Mouse (Mus musculus) limb, embryonic 11.5 days (tissue): ENCODE measurements at regions not wholly inside any gene's neighbourhood (a gene's known extent, or its start where the extent isn't known, plus 50 kb on each side); places are given as distances from the start of the nearest gene placed in this dataset.

ENCODE experiments used
- ATAC-seq: fragments of 200-750 bp; cut with Nextera tagmentation; 2 replicates; pipeline ENCODE4 v1.8.0; 2017; ENCODE audit warnings: low read depth; ENCODE audit not compliant: insufficient number of reproducible peaks, low FRiP score, low TSS enrichment
- DNase-seq: peaks from one replicate; pipeline ENCODE4 v3.0.0-alpha.2; 2015; ENCODE audit warnings: low spot score
- H3K27ac ChIP-seq: fragments of 300-500 bp; sonication (generic); replicated peaks from 2 replicates; pipeline ENCODE4 v1.5.1; 2014; ENCODE audit warnings: low read depth, mild to moderate bottlenecking, low read length
- H3K27me3 ChIP-seq: fragments of 300-500 bp; sonication (generic); 2 replicates; pipeline ENCODE4 v1.6.1; 2014; ENCODE audit warnings: mild to moderate bottlenecking, low read length, mixed read lengths; ENCODE audit not compliant: control insufficient read depth, insufficient read depth
- H3K36me3 ChIP-seq: fragments of 300-500 bp; sonication (generic); 2 replicates; pipeline ENCODE4 v1.6.1; 2014; ENCODE audit warnings: mild to moderate bottlenecking, low read length, moderate library complexity, mixed read lengths; ENCODE audit not compliant: control insufficient read depth, insufficient read depth
- H3K4me1 ChIP-seq: fragments of 300-500 bp; sonication (generic); 2 replicates; pipeline ENCODE4 v1.6.1; 2014; ENCODE audit warnings: low read length, mixed read lengths; ENCODE audit not compliant: control insufficient read depth, insufficient read depth
- H3K4me2 ChIP-seq: fragments of 300-500 bp; sonication (generic); 2 replicates; pipeline ENCODE4 v1.6.1; 2014; ENCODE audit warnings: low read depth, mild to moderate bottlenecking, moderate library complexity; ENCODE audit not compliant: severe bottlenecking
- H3K4me3 ChIP-seq: fragments of 300-500 bp; sonication (generic); 2 replicates; pipeline ENCODE4 v1.5.1; 2014; ENCODE audit warnings: low read depth, low read length
- H3K9ac ChIP-seq: fragments of 300-500 bp; sonication (generic); 2 replicates; pipeline ENCODE4 v1.6.1; 2014; ENCODE audit warnings: mild to moderate bottlenecking, low read length
- H3K9me3 ChIP-seq: fragments of 300-500 bp; sonication (generic); 2 replicates; pipeline ENCODE4 v1.6.1; 2016; ENCODE audit warnings: low read length; ENCODE audit not compliant: control insufficient read depth
- WGBS: fragments of 180-500 bp; shearing (Covaris S2); extraction: QIAGEN DNeasy Blood & Tissue Kit; methylation state at CpG from one replicate; pipeline ENCODE4 v1.1.7; 2014; 5-methylcytosine and 5-hydroxymethylcytosine counted together

DNA sequence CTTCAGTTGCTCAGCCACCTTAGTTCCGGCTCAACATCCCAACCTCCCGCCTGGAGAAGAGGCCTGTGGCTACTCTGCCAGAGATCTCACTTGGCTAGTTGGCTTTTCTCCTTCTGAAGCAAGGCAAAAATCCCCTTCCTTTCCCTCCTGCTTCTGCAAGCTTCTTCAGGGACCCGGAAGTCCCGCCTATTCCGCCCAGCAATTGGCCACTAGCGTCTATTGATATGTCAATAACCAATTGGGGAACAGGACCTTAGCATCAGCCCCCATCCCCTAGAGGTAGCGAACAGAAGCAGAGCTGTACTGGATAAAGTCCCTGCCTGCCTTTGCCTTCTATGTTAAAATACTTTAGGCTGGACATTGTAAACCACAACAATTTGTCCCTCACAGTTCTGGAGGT is 243.3 kb downstream of the Rnf144b start:
- DNase-seq: no peak

DNA sequence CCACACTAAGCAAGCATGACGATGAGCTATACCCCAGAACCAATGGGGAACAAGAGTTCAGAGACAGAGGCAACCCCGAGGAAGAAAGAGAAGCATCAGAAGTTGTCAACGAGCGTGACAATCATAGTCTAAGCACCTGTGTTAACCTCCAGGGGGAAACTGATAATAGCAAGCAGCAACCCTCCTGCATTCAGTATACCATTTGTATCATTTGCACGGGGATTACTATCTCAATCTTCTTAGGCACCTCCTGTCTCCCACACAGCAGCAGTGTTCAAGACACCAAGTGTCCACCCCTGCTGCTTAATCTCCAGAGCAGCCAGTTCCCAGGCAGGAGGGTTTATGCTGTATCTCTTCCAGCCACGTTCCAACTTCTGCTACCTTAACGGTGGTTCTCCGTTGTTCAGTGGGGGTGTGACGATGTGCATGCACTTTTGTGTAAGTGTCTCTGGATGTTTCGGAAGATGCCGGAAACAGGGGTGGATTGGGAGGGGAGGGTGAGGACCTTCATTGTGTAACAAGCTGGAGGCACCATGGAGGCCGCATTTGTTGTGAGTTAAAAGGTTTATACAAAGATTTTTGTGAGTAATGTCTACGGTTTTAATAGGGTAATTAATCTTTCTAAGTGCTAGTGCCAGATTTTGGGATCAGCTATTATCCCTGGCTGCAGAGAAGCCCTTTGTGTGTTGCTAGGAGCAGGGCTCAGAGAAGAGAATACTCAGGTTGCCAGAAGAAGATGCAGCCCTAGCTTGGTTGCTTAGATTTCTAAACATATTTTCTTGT is 245.8 kb downstream of the Rnf144b start:
- H3K27me3 ChIP-seq: no peaks in the 10 kb centered on the region
- H3K27ac ChIP-seq: no peak overlapping the region

More for the DNA sequence above, 243.3 kb downstream of the Rnf144b start:
- Histone ChIP-seq H3K9ac (no peak overlapping the region), H3K36me3 (no peaks in the 10 kb centered on the region), H3K4me1 (no peaks in the 10 kb centered on the region), H3K9me3 (no peaks in the 10 kb centered on the region), H3K27me3 (no peaks in the 10 kb centered on the region), H3K4me2 (no peak overlapping the region), H3K27ac (no peak overlapping the region), H3K4me3 (no peak overlapping the region)
- 78% methylated on average over 7 of the region's 7 CpGs for WGBS
- no peak for ATAC-seq

DNA sequence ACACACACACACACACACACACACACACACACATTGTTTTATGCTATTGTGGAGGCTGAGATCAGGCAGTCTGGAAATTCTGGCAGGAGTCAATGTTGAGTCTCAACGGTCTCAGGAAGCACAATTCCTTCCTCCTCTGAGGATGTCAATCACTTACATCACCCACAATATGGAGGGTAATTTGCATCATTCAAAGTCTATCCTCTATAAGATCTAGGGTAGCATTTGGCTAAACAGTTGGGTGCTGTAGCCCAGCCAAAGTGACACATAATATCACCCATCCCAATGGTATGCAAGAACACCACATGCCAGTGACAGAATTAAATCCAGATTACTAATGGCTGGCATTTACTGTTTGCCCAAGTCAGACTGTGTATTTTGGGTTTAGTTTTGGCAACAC is 252.1 kb downstream of the Rnf144b start:
- H3K9ac ChIP-seq: no peak overlapping the region
- no peak overlapping the region for H3K27ac ChIP-seq
- DNase-seq (no peak), ATAC-seq (no peak)
- H3K27me3 ChIP-seq: no peaks in the 10 kb centered on the region
- H3K4me3 ChIP-seq: no peak overlapping the region
- WGBS: 93% methylated on average over 1 of the region's 1 CpGs
- H3K4me2 ChIP-seq: no peak overlapping the region
- no peaks in the 10 kb centered on the region for H3K36me3 ChIP-seq
- no peaks in the 10 kb centered on the region for H3K4me1 ChIP-seq
- no peaks in the 10 kb centered on the region for H3K9me3 ChIP-seq

More for the DNA sequence above, 245.8 kb downstream of the Rnf144b start:
- no peaks in the 10 kb centered on the region for H3K9me3 ChIP-seq
- WGBS: 72% methylated on average over 13 of the region's 13 CpGs
- H3K4me1 ChIP-seq: no peaks in the 10 kb centered on the region
- ATAC-seq (no peak), DNase-seq (no peak)
- H3K9ac ChIP-seq: no peak overlapping the region
- no peak overlapping the region for H3K4me2 ChIP-seq
- H3K36me3 ChIP-seq: no peaks in the 10 kb centered on the region
- H3K4me3 ChIP-seq: no peak overlapping the region

DNA sequence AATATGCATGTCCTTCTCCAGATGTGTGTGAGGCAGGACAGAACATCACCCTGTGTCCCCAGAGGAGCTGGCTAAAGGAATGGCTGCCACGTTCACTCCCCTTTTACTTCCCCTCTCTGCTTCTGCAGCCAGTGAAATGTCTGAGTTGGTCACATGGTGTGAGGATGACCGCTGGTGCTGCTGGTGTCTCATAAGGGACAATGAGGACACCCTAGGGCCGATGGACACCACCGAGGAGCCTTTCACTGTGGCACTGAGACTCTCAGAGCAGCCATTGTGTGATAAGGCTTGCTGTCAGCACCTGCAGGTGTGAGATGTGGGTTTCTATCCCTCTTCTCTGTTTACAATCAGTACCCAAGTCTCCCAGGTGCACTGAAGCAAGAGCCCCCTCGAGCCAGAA is 268.6 kb downstream of the Rnf144b start:
- Histone ChIP-seq H3K9ac (no peak overlapping the region), H3K27me3 (no peaks in the 10 kb centered on the region), H3K4me3 (no peak overlapping the region), H3K4me2 (no peak overlapping the region), H3K4me1 (peaks cover 4% of the 10 kb centered on the region; the same call in 1 of the 2 replicates), H3K27ac (no peak overlapping the region), H3K36me3 (no peaks in the 10 kb centered on the region), H3K9me3 (no peaks in the 10 kb centered on the region)
- DNase-seq (no peak), ATAC-seq (no peak)
- WGBS: 71% methylated on average over 5 of the region's 5 CpGs

DNA sequence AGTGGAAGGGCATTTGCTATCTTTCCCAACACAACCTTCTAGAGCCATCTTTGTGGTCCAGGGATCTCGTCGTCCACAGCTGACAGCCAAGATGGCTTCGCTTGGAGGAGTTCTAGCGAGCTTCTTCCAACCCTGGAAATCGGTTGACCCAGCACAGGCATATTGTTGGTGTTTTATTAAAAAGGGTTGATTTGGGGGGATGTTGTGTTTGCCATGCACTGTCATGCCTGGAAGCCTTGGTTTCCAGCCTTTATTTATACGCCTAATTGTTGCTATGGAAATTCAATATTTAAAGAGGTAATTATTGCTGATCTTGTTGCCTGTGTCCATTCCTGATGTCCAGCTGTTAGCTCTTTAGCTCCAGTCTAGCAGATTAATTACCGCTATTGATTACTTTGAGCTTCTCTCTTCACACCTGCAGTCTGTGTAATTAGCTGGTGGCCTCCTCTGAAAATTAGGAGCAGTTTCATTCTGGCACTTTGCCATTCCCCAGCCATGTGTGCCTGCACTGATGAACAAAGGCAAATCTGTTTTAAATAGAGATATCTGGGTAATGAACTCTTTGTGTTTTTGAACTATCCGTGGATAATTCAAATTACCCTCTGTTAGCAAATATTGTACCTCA is 275.4 kb downstream of the Rnf144b start:
- Histone ChIP-seq H3K9me3 (no peaks in the 10 kb centered on the region), H3K4me2 (no peak overlapping the region), H3K9ac (no peak overlapping the region), H3K27ac (no peak overlapping the region), H3K36me3 (no peaks in the 10 kb centered on the region), H3K4me1 (no peaks in the 10 kb centered on the region), H3K27me3 (no peaks in the 10 kb centered on the region), H3K4me3 (no peak overlapping the region)
- 81% methylated on average over 8 of the region's 8 CpGs for WGBS
- DNase-seq (no peak), ATAC-seq (no peak)

DNA sequence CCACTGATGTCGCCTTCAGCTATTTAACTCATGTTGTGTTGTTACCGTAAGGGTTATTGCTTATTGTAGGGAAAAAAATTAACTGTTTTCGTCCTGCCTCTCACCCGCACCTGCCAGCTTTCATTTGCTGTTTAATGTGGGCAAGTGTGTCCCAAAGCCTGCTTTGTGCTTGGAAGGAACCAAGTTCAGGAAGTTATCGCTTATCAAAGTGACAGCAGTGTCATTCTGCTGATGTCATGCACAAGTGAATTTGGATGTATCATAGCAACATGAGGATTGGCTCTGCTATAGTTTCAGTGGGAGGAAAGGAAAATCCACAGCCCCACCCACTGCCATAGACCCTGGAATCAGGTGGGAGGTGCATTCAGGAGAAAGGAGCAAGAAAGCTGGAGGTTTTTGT is 276.5 kb downstream of the Rnf144b start:
- DNase-seq: no peak
- H3K9ac ChIP-seq: no peak overlapping the region
- WGBS: 79% methylated on average over 5 of the region's 5 CpGs

DNA sequence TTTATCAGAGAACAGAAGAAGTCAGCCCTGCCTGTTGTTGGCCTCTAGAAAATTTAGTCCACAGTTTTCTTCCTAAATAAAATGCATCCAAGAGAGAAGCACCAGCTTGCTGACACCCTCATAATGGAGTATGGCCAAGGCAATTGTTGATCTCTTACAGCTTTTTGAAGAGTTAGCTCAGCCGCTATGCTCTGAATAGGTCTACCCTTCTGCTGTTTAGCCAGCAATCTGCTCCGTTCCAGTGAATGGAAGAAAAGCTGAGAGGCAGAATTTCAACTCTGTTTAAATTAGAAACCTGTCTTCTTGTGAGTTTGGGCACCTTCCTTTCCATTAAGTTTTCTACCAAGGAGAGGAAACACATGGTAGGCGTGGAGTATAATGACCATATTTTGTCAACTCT is 290.8 kb downstream of the Rnf144b start:
- Histone ChIP-seq H3K36me3 (no peaks in the 10 kb centered on the region), H3K27me3 (no peaks in the 10 kb centered on the region), H3K4me3 (no peak overlapping the region), H3K9ac (no peak overlapping the region), H3K9me3 (no peaks in the 10 kb centered on the region), H3K4me2 (no peak overlapping the region), H3K27ac (no peak overlapping the region), H3K4me1 (no peaks in the 10 kb centered on the region)
- DNase-seq (no peak), ATAC-seq (no peak)
- 81% methylated on average over 3 of the region's 3 CpGs for WGBS

More for the DNA sequence above, 276.5 kb downstream of the Rnf144b start:
- H3K36me3 ChIP-seq: no peaks in the 10 kb centered on the region
- no peaks in the 10 kb centered on the region for H3K9me3 ChIP-seq
- no peaks in the 10 kb centered on the region for H3K4me1 ChIP-seq
- H3K4me2 ChIP-seq: no peak overlapping the region
- H3K27ac ChIP-seq: no peak overlapping the region
- no peak for ATAC-seq
- no peaks in the 10 kb centered on the region for H3K27me3 ChIP-seq
- no peak overlapping the region for H3K4me3 ChIP-seq

DNA sequence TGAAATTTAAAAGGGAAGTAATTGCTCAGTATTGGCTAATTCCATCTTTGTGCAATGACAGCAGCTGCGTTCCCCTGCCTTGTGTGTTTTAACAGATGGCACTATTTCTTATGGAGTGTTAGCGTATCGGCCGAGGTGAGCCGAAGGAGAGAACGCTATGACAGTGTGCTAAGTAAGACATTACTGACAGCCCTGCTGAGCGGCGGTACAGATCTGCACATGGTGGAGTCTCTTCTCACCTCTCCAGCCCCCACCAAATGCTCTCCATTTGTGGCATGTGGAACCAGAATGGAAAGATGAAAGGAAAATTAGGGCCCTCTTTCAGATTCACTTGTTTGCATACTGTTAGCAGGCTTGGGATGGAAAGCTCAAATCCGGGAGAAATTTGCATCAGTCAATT is 291.5 kb downstream of the Rnf144b start:
- no peak for DNase-seq
- Histone ChIP-seq H3K27ac (no peak overlapping the region), H3K4me3 (no peak overlapping the region), H3K36me3 (no peaks in the 10 kb centered on the region), H3K9me3 (no peaks in the 10 kb centered on the region), H3K9ac (no peak overlapping the region), H3K27me3 (no peaks in the 10 kb centered on the region), H3K4me1 (no peaks in the 10 kb centered on the region), H3K4me2 (no peak overlapping the region)
- ATAC-seq: no peak
- 89% methylated on average over 9 of the region's 9 CpGs for WGBS
